Mouse (Mus musculus) ES-Bruce4 (cell line): ENCODE data around the gene Vmn2r99. TPM values are rescaled to one million over a fixed set of nuclear protein-coding genes. Genes with fewer than 3 reads are reported as not detected.

Experiments
- H3K27ac ChIP-seq: 2 replicates; pipeline ENCODE4 v1.5.1; 2012; ENCODE audit warnings: low read length, inconsistent platforms; ENCODE audit not compliant: insufficient read depth
- H3K27me3 ChIP-seq: 2 replicates; pipeline ENCODE4 v1.6.1; 2012; ENCODE audit warnings: mild to moderate bottlenecking, low read length, inconsistent platforms; ENCODE audit not compliant: control insufficient read depth, poor library complexity, insufficient read depth, severe bottlenecking
- H3K36me3 ChIP-seq: 2 replicates; pipeline ENCODE4 v1.6.1; 2012; ENCODE audit warnings: inconsistent platforms, mild to moderate bottlenecking, low read length, moderate library complexity; ENCODE audit not compliant: control insufficient read depth, poor library complexity, insufficient read depth, severe bottlenecking
- H3K4me1 ChIP-seq: one replicate; pipeline ENCODE4 v1.8.1; 2011; ENCODE audit warnings: low read length; ENCODE audit not compliant: control insufficient read depth, insufficient read depth
- H3K4me3 ChIP-seq: 2 replicates; pipeline ENCODE4 v1.5.1; 2011; ENCODE audit warnings: low read depth, mild to moderate bottlenecking, low read length
- H3K9ac ChIP-seq: 2 replicates; pipeline ENCODE4 v1.6.1; 2012; ENCODE audit warnings: low read depth, mild to moderate bottlenecking, inconsistent platforms; ENCODE audit not compliant: poor library complexity, severe bottlenecking
- H3K9me3 ChIP-seq: replicated peaks from 2 replicates; pipeline ENCODE4 v1.6.1; 2012; ENCODE audit warnings: mild to moderate bottlenecking, low read length, inconsistent platforms; ENCODE audit not compliant: control insufficient read depth, poor library complexity, insufficient read depth, severe bottlenecking
- CTCF ChIP-seq: IDR thresholded peaks from one replicate; pipeline ENCODE4 v1.8.1; 2011; ENCODE audit warnings: low read depth, low read length
- EP300 ChIP-seq: IDR thresholded peaks from 2 replicates; pipeline ENCODE4 v1.6.1; 2011; ENCODE audit warnings: low read depth, low read length; ENCODE audit not compliant: insufficient read depth
- POLR2A ChIP-seq: IDR thresholded peaks from one replicate; pipeline ENCODE4 v1.8.1; 2011; ENCODE audit warnings: low read length; ENCODE audit not compliant: insufficient read depth
- polyA plus RNA-seq: library from polyadenylated mRNA; stranded (reverse); fragments of >200 nt; gene quantifications from 2 replicates; pipeline ENCODE4 v1.2.4, GENCODE M21; 2011; ENCODE audit warnings: low read depth; ENCODE audit not compliant: missing spikeins, insufficient read depth, insufficient read length

Vmn2r99 gene
- polyA plus RNA-seq, result not detected in 2 replicates

DNA sequence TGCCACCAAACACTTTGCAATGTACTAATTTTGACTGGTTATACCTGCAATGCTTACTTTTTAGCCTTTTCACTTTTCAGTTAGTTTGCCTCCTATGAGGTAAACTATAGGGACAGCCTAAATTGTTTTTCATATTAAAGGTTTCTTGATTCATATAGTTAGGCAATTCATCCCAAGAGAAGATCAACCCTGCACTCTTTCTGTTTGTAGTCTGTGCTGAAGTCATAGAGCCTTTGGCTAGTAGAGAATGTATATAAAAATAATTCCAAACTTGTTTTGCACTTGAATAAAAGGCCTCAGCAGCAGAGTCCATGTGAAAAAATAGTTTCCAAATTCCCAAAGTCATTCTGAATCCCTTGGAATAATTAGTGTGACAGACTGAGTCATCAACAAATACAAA is at the start of gene Vmn2r99:
Gene Vmn2r99 (plus strand): TSS at position 301 of the 400 bp plus-strand sequence.
- H3K4me3 ChIP-seq, result no peak within 1 kb of the TSS
- H3K27me3 ChIP-seq, result no peaks in the 10 kb centered on the region
- H3K4me1 ChIP-seq, result no peaks in the 10 kb centered on the region
- no peak within 1 kb of the TSS for H3K27ac ChIP-seq
- TF ChIP-seq POLR2A (no peak), EP300 (no peak), CTCF (no peak)
- no peaks in the 10 kb centered on the region for H3K36me3 ChIP-seq
- no peaks in the 10 kb centered on the region for H3K9me3 ChIP-seq
- no peak within 1 kb of the TSS for H3K9ac ChIP-seq

DNA sequence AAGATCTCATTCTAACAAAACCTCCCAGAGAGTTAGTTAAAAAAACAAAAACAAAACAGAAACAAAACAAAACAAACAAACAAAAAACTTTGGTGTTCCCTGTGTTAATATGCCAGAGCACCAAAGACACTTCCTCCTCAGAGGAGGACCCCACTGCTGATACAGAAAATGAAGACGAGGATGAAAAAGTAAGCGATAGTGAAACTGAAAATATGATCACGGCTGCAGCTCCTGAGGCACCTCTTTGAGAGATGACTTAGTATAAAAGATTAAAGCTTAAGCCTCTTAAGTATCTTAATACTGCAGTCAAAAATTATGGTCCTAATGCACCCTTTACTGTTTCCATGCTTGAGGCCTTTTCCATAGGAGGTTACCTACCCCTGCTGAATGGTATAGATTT is 75.9 kb downstream of the Vmn2r99 start:
- Histone ChIP-seq H3K27ac (no peak overlapping the region), H3K36me3 (no peaks in the 10 kb centered on the region), H3K4me3 (no peak overlapping the region), H3K27me3 (no peaks in the 10 kb centered on the region), H3K9me3 (peaks cover 4% of the 10 kb centered on the region), H3K9ac (no peak overlapping the region), H3K4me1 (no peaks in the 10 kb centered on the region)
- TF ChIP-seq CTCF (no peak), EP300 (no peak), POLR2A (no peak)

DNA sequence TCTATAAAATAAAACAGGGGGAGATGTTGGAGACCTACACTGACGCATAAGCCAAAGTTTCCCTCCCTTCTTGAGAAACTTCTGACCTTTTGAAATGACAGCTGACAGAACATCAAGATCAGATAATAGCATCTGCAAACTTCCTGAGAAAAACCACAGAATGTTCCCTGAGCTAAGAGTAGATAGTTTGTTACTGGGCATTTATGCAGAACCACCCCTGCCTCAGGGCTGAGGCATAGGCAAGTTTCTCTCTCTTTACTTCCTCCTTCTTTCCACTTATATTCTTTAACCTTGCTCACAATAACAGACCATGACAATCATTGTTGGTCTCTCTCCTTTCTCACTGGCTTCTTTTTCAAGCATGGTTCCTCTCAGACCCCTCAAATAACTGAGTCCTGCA is 83.2 kb downstream of the Vmn2r99 start:
- Histone ChIP-seq H3K36me3 (no peaks in the 10 kb centered on the region), H3K27ac (no peak overlapping the region), H3K9me3 (no peaks in the 10 kb centered on the region), H3K9ac (no peak overlapping the region), H3K27me3 (no peaks in the 10 kb centered on the region), H3K4me3 (no peak overlapping the region), H3K4me1 (no peaks in the 10 kb centered on the region)
- no peak for TF ChIP-seq CTCF
- no peak for TF ChIP-seq EP300
- TF ChIP-seq POLR2A, result no peak

Other genes starting within 250 kb of the Vmn2r99 start
- gene Vmn2r100, start 142.8 kb downstream of the Vmn2r99 start, polyA plus RNA-seq, result 0.15 and 0.25 TPM in 2 replicates
- not detected in 2 replicates for gene Vmn2r101, start 215.3 kb downstream of the Vmn2r99 start, polyA plus RNA-seq